Mouse (Mus musculus) thymus, adult 18-20 months (tissue): ENCODE results near the gene Phactr1.
A peak's percentile ranks its signal among the peaks of the same experiment; 100 is the strongest.

Source experiments
- DNase-seq, 2 experiments: peaks; one replicate each; pipeline ENCODE4 v3.0.0; 2022; ENCODE audit warnings: mixed read lengths in 2 of 2

Gene Phactr1

GRCm38 (mm10) chr13:42760907-42761544 is 80.6 kb downstream of the Phactr1 start:
- DNase-seq, result no peak

- DNase-seq, result no peak
These were observed 91.9 kb downstream of the Phactr1 start for GRCm38 (mm10) chr13:42772314-42772713.

GRCm38 (mm10) chr13:42774040-42774439 is 93.6 kb downstream of the Phactr1 start:
- no peak for DNase-seq

- DNase-seq, result no peak
These were observed 101.7 kb downstream of the Phactr1 start for GRCm38 (mm10) chr13:42782151-42782550.

GRCm38 (mm10) chr13:42789221-42789620 is 108.8 kb downstream of the Phactr1 start:
- no peak for DNase-seq

- no peak for DNase-seq
These were observed 111.9 kb downstream of the Phactr1 start for GRCm38 (mm10) chr13:42792279-42792678.

GRCm38 (mm10) chr13:42800523-42800922 is 120.1 kb downstream of the Phactr1 start:
- no peak for DNase-seq

- DNase-seq, result no peak
These were observed 123.9 kb downstream of the Phactr1 start for GRCm38 (mm10) chr13:42804314-42804713.

- no peak for DNase-seq
These were observed 132.3 kb downstream of the Phactr1 start for GRCm38 (mm10) chr13:42812762-42813161.

GRCm38 (mm10) chr13:42818378-42818777 is 138.0 kb downstream of the Phactr1 start:
- peak; percentile 6 to 11 for DNase-seq

- no peak for DNase-seq
These were observed 140.1 kb downstream of the Phactr1 start for GRCm38 (mm10) chr13:42820513-42820912.

GRCm38 (mm10) chr13:42821426-42822106 is 141.1 kb downstream of the Phactr1 start:
- no peak for DNase-seq

GRCm38 (mm10) chr13:42822545-42822944 is 142.1 kb downstream of the Phactr1 start:
- peak; percentile 16 to 30 for DNase-seq

GRCm38 (mm10) chr13:42823875-42824274 is 143.5 kb downstream of the Phactr1 start:
- DNase-seq, result no peak

- no peak for DNase-seq
These were observed 146.2 kb downstream of the Phactr1 start for GRCm38 (mm10) chr13:42826602-42827001.

GRCm38 (mm10) chr13:42828978-42829377 is 148.6 kb downstream of the Phactr1 start:
- no peak for DNase-seq

- no peak for DNase-seq
These were observed 155.0 kb downstream of the Phactr1 start for GRCm38 (mm10) chr13:42835441-42835840.

- no peak for DNase-seq
These were observed 158.9 kb downstream of the Phactr1 start for GRCm38 (mm10) chr13:42839358-42839757.

- DNase-seq, result no peak
These were observed 171.7 kb downstream of the Phactr1 start for GRCm38 (mm10) chr13:42852086-42852485.

- no peak for DNase-seq
These were observed 173.6 kb downstream of the Phactr1 start for GRCm38 (mm10) chr13:42853900-42854595.

GRCm38 (mm10) chr13:42866162-42866941 is 185.9 kb downstream of the Phactr1 start:
- no peak for DNase-seq

GRCm38 (mm10) chr13:42867026-42867425 is 186.6 kb downstream of the Phactr1 start:
- no peak for DNase-seq

GRCm38 (mm10) chr13:42872125-42872524 is 191.7 kb downstream of the Phactr1 start:
- DNase-seq, result no peak
